Mouse (Mus musculus): Measurements from ENCODE around the gene Snap47. TPM values are rescaled to one million over a fixed set of nuclear protein-coding genes. Genes with fewer than 3 reads are reported as not detected.

The Snap47 gene
- polyA plus RNA-seq, 1 experiment from 2014 or later: 142 TPM

- POLR2A ChIA-PET: interaction anchor here (1.0 kb wide), 1 partner anchor 12 kb away, joined by 3 read pairs; no protein-coding TSS in a partner anchor
- CTCF ChIA-PET: interaction anchor here (1.0 to 1.7 kb wide), 5 partner anchors 9 to 24 kb away, joined by 3 to 6 read pairs (median 4); partner anchors contain the start of gene Zfp867
- peak; percentile 95 for DNase-seq (ENCODE audit: low read depth, low spot score)
- no peak for TF ChIP-seq CTCF (IDR thresholded peaks at IDR 0.05)
- in situ Hi-C loops (cut with MboI; ENCODE audit: low pct_unique_long_range_greater_than_20kb): no loop called here
- H3K27me3 ChIP-seq: no peaks in the 10 kb centered on the region
- peak; percentile 97 for ATAC-seq
Measured at GRCm38 (mm10) chr11:59458973-59459372, 8.0 kb upstream of the Snap47 start.

GRCm38 (mm10) chr11:59456891-59457290 is 5.9 kb upstream of the Snap47 start:
- ChIA-PET POLR2A (no interaction called here), CTCF (no interaction called here)
- no peak for ATAC-seq
- in situ Hi-C loops (cut with MboI; ENCODE audit: low pct_unique_long_range_greater_than_20kb): no loop called here
- no peak for DNase-seq (ENCODE audit: low read depth, low spot score)
- TF ChIP-seq CTCF (IDR thresholded peaks at IDR 0.05): no peak
- H3K27me3 ChIP-seq: no peaks in the 10 kb centered on the region

- DNase-seq (ENCODE audit: low read depth, low spot score): no peak
- H3K27me3 ChIP-seq: no peaks in the 10 kb centered on the region
- in situ Hi-C loops (cut with MboI; ENCODE audit: low pct_unique_long_range_greater_than_20kb): no loop called here
- ChIA-PET CTCF (interaction anchor here (1.6 kb wide), 1 partner anchor 14 kb away, joined by 3 read pairs; no protein-coding TSS in a partner anchor), POLR2A (no interaction called here)
- no peak for TF ChIP-seq CTCF (IDR thresholded peaks at IDR 0.05)
- ATAC-seq: no peak
Measured at GRCm38 (mm10) chr11:59456346-59456745, 5.4 kb upstream of the Snap47 start.

GRCm38 (mm10) chr11:59450230-59450771 is 685 bp downstream of the Snap47 start:
- no peaks in the 10 kb centered on the region for H3K27me3 ChIP-seq
- ChIA-PET POLR2A (interaction anchor here (0.8 kb wide), 1 partner anchor 31 kb away, joined by 3 read pairs; no protein-coding TSS in a partner anchor), CTCF (no interaction called here)
- in situ Hi-C loops (cut with MboI; ENCODE audit: low pct_unique_long_range_greater_than_20kb): no loop called here
- no peak for DNase-seq (ENCODE audit: low read depth, low spot score)
- peak; percentile 48 for ATAC-seq
- TF ChIP-seq CTCF (IDR thresholded peaks at IDR 0.05): no peak

- in situ Hi-C loops (cut with MboI; ENCODE audit: low pct_unique_long_range_greater_than_20kb): no loop called here
- ChIA-PET POLR2A (interaction anchor here (0.8 kb wide), 1 partner anchor 31 kb away, joined by 3 read pairs; no protein-coding TSS in a partner anchor), CTCF (interaction anchor here (1.8 to 2.1 kb wide), 2 partner anchors 23 to 30 kb away, joined by 4 to 9 read pairs; no protein-coding TSS in a partner anchor)
- no peak for TF ChIP-seq CTCF (IDR thresholded peaks at IDR 0.05)
- H3K27me3 ChIP-seq: no peaks in the 10 kb centered on the region
- DNase-seq (ENCODE audit: low read depth, low spot score): peak; percentile 49
- peak; percentile 71 for ATAC-seq
Measured at GRCm38 (mm10) chr11:59449741-59450229, 1.2 kb downstream of the Snap47 start, which contains the start of gene Jmjd4. Jmjd4 (plus strand) TSS chr11:59450045.

GRCm38 (mm10) chr11:59443102-59443501 is 7.9 kb downstream of the Snap47 start:
- ATAC-seq (no peak), DNase-seq (ENCODE audit: low read depth, low spot score) (no peak)
- POLR2A ChIA-PET: interaction anchor here (0.6 kb wide), 1 partner anchor 28 kb away, joined by 6 read pairs; no protein-coding TSS in a partner anchor
- in situ Hi-C loops (cut with MboI; ENCODE audit: low pct_unique_long_range_greater_than_20kb): no loop called here
- TF ChIP-seq CTCF (IDR thresholded peaks at IDR 0.05): peak; percentile 49
- H3K27me3 ChIP-seq: no peaks in the 10 kb centered on the region
- CTCF ChIA-PET: no interaction called here

- no peak for TF ChIP-seq CTCF (IDR thresholded peaks at IDR 0.05)
- no peak for DNase-seq (ENCODE audit: low read depth, low spot score)
- ChIA-PET POLR2A (interaction anchor here (0.7 kb wide), 1 partner anchor 20 kb away, joined by 3 read pairs; no protein-coding TSS in a partner anchor), CTCF (no interaction called here)
- no peaks in the 10 kb centered on the region for H3K27me3 ChIP-seq
- ATAC-seq: no peak
- in situ Hi-C loops (cut with MboI; ENCODE audit: low pct_unique_long_range_greater_than_20kb): no loop called here
Measured at GRCm38 (mm10) chr11:59437954-59438353, 13.0 kb downstream of the Snap47 start.

- no peak for DNase-seq (ENCODE audit: low read depth, low spot score)
- no peaks in the 10 kb centered on the region for H3K27me3 ChIP-seq
- no peak for TF ChIP-seq CTCF (IDR thresholded peaks at IDR 0.05)
- in situ Hi-C loops (cut with MboI; ENCODE audit: low pct_unique_long_range_greater_than_20kb): loop anchor here (5.0 kb wide), 1 partner anchor 50 kb away; no protein-coding TSS in a partner anchor
- CTCF ChIA-PET: interaction anchor here (1.0 kb wide), 1 partner anchor 9 kb away, joined by 3 read pairs; no protein-coding TSS in a partner anchor
- ATAC-seq: no peak
- POLR2A ChIA-PET: no interaction called here
Measured at GRCm38 (mm10) chr11:59432261-59432660, 18.7 kb downstream of the Snap47 start.

GRCm38 (mm10) chr11:59429959-59430358 is 21.0 kb downstream of the Snap47 start:
- POLR2A ChIA-PET: no interaction called here
- DNase-seq (ENCODE audit: low read depth, low spot score) (no peak), ATAC-seq (no peak)
- in situ Hi-C loops (cut with MboI; ENCODE audit: low pct_unique_long_range_greater_than_20kb): loop anchor here (5.0 kb wide), 1 partner anchor 52 kb away; no protein-coding TSS in a partner anchor
- no peaks in the 10 kb centered on the region for H3K27me3 ChIP-seq
- CTCF ChIA-PET: no interaction called here
- TF ChIP-seq CTCF (IDR thresholded peaks at IDR 0.05): no peak

GRCm38 (mm10) chr11:59428057-59428660 is 22.8 kb downstream of the Snap47 start:
- no peak for ATAC-seq
- DNase-seq (ENCODE audit: low read depth, low spot score): no peak
- TF ChIP-seq CTCF (IDR thresholded peaks at IDR 0.05): no peak
- ChIA-PET CTCF (interaction anchor here (1.1 kb wide), 1 partner anchor 13 kb away, joined by 3 read pairs; no protein-coding TSS in a partner anchor), POLR2A (interaction anchor here (1.0 kb wide), 1 partner anchor 184 kb away, joined by 5 read pairs; no protein-coding TSS in a partner anchor)
- no peaks in the 10 kb centered on the region for H3K27me3 ChIP-seq
- in situ Hi-C loops (cut with MboI; ENCODE audit: low pct_unique_long_range_greater_than_20kb): no loop called here
